Mouse (Mus musculus): ENCODE results near the gene Btnl4.
A peak's percentile ranks its signal among the peaks of the same experiment; 100 is the strongest.
"Not testable (repeated sequence)": the region's sequence is repeated elsewhere in the genome, so short reads cannot be mapped to it uniquely, and the experiment has no call there.

The Btnl4 gene

GRCm38 (mm10) chr17:34477238-34478013 lies at the start of gene Btnl4:
Btnl4 (minus strand) TSS chr17:34477318.
- DNase-seq, result not testable (repeated sequence)

- no peak for DNase-seq
These were observed 41.9 kb upstream of the Btnl4 start for GRCm38 (mm10) chr17:34519001-34519400.

- not testable (repeated sequence) for DNase-seq
These were observed 41.5 kb upstream of the Btnl4 start for GRCm38 (mm10) chr17:34518571-34518970.

DNA sequence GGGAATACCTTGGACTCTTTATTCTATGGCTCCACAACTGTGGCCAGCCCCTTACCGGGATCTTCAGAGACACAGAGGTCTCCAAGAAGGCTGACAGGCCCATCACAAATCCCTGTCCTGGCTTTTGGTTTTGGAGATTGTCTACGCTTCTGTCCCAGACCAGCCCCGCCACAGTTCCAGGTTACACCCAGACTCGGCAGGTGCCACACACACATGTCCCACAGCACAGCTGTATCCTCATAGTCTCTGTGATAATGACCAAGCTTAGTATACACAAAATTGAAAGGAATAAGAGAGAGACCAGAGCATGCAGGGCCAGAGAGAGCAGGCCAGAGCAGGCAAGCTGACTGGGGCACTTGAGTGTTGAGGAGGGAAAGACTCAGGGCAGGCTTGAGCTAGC lies 40.7 kb upstream of the Btnl4 start:
- DNase-seq, result no peak

- no peak for DNase-seq
These were observed 40.1 kb upstream of the Btnl4 start, which contains the start of gene Btnl6 for GRCm38 (mm10) chr17:34517252-34517651. Btnl6 (minus strand) TSS chr17:34517352.

DNA sequence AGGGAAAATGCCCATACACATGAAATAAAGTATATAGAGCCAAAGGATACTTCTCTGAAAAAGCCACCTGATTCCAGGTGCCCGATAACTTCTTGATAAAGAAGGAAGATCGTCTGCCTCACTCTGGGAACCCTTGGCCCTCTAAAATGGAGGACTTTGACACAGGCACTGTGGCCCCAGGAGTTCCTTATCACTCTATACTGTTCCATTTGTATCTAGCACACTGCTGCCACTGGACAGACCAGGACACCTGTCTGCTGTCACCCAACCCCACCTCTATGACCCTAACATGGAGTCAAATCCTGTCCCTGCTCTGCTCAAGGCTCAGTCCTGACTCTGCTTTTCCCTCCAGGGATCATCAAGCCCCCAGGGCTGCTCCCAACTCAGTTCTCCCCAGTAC lies 39.4 kb upstream of the Btnl4 start:
- no peak for DNase-seq

GRCm38 (mm10) chr17:34511723-34512122 lies 34.6 kb upstream of the Btnl4 start:
- not testable (repeated sequence) for DNase-seq

- DNase-seq, result no peak
These were observed 30.5 kb upstream of the Btnl4 start for GRCm38 (mm10) chr17:34507591-34507990.

- DNase-seq, result not testable (repeated sequence)
These were observed 20.6 kb upstream of the Btnl4 start for GRCm38 (mm10) chr17:34497726-34498125.

DNA sequence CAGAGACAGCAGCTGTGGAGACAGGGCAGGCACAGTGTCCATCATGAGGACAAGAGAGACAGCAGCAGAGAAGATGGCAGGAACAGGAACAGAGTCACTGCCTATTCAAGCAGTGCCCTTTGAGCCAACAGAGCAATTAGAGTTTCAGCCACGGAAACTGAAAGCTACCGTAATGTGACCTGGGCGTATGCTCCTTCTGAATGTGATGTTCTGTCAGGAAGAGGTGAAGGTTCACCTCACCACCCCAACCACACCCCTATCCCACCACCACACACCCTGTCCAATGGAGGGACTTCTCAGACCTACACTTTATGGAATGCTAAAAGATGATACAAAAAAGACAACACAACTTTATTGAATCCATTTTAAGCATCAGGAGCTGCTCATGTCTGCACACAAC lies 20.2 kb upstream of the Btnl4 start:
- DNase-seq, result not testable (repeated sequence)

- no peak for DNase-seq
These were observed 19.4 kb upstream of the Btnl4 start for GRCm38 (mm10) chr17:34496539-34496938.

GRCm38 (mm10) chr17:34495156-34495555 lies 18.0 kb upstream of the Btnl4 start:
- not testable (repeated sequence) for DNase-seq

DNA sequence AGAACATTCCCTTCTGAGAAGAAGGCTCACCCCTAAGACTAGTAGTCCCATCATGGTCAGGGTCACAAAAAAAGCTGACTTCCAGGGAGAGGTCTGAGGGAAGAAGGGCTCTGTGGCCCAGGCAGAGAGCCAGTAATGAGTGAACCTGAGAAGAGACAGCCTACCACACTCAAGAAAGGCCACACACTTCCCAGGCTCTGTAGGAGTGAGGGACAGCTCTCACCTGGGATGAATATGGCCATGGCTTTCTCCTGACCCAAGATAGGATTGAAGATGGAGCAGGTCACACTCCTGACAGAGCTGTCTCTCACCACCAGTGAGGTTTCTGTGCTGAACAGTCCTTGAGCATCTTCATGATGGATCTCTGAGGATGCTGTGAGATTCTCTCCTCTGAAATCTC lies 15.7 kb upstream of the Btnl4 start:
- no peak for DNase-seq

GRCm38 (mm10) chr17:34476427-34476826 lies 691 bp downstream of the Btnl4 start:
- DNase-seq, result no peak

- no peak for DNase-seq
These were observed 2.1 kb downstream of the Btnl4 start for GRCm38 (mm10) chr17:34475060-34475459.

- no peak for DNase-seq
These were observed 6.6 kb downstream of the Btnl4 start for GRCm38 (mm10) chr17:34470491-34470890.

DNA sequence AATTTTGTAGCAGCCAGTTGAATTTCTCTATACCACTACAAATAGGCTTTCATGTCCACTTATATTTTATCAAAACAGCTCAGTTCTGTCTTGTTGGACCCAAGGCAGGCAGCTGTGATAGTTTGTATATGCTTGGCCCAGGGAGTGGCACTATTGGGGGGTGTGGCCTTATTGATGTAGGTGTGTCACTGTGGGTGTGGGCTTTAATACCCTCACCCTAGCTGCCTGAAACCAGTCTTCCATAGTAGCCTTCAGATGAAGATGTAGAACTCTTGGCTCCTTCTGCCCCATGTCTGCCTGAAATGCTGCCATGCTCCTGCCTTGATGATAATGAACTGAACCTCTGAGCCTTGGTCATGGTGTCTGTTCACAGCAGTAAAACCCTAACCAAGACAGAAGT lies 11.2 kb downstream of the Btnl4 start:
- DNase-seq, result not testable (repeated sequence)

GRCm38 (mm10) chr17:34459255-34459654 lies 17.9 kb downstream of the Btnl4 start:
- no peak for DNase-seq

DNA sequence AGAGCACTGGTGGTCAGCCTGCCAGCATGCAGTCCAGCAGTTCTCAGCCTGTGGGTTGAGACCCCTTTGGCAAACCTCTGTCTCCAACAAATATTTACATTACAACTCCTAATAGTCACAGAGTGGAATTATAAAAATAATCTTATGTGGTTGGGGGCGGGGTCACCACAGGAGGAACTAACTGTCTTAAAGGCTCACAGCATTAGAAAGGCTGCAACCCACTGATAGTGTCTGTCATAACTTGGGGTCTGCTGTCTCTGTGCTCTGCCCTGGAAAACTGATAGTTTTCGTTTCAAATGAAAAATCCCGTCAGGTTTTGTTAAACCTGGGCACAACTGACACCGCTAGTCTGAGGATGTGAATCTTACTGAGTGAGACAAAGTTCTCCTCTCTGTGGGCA lies 19.4 kb downstream of the Btnl4 start:
- no peak for DNase-seq

GRCm38 (mm10) chr17:34448473-34449041 lies 28.6 kb downstream of the Btnl4 start:
- DNase-seq, result no peak

- no peak for DNase-seq
These were observed 35.1 kb downstream of the Btnl4 start for GRCm38 (mm10) chr17:34441990-34442389.

DNA sequence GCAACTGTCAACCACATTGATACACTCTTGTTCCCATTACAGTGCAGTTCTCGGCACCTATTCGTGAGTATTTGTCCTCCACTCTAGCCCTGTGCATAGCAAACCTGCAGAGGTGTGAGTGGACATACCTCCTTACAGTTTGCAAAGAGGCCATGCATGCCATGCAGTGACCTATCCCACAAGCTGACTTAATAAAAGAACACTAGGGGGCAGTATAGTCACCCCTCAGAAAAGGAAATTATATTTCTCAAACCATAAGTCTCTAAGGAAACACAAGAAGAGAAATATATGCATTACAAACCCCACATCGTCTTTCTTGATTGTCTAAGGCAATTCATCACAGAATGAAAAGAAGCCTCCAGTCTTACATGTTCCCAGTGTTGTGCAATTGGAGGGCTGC lies 37.3 kb downstream of the Btnl4 start:
- peak in 1 of 2 experiments; percentile 6 for DNase-seq

DNA sequence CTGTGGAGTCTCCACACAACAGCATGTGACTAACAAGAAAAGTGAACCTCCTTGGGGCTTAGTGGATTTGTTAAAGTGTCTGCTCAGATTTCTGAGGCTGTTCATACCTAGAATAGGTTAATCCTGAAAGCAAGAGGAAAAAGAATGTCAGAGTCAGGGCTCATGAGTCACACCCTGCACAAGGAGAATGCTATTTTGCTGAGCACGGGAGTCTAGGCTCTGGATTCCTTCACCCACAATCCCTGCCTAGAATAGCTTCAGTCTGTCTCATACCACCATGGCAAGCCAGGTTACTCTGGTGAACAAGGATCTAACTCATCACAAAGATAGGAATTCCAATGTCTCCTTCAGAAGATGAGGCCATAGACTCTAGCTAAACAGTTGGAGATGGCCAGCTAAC lies 38.5 kb downstream of the Btnl4 start:
- DNase-seq, result no peak

GRCm38 (mm10) chr17:34437606-34438005 lies 39.5 kb downstream of the Btnl4 start:
- DNase-seq, result no peak

Data from cerebellum, postnatal 25 days (tissue).